Mouse (Mus musculus): ENCODE measurements around the gene Lkaaear1. TPM values are rescaled to one million over a fixed set of nuclear protein-coding genes. Genes with fewer than 3 reads are reported as not detected.

The Lkaaear1 gene
- polyA plus RNA-seq, 1 experiment from 2014 or later = not detected

DNA sequence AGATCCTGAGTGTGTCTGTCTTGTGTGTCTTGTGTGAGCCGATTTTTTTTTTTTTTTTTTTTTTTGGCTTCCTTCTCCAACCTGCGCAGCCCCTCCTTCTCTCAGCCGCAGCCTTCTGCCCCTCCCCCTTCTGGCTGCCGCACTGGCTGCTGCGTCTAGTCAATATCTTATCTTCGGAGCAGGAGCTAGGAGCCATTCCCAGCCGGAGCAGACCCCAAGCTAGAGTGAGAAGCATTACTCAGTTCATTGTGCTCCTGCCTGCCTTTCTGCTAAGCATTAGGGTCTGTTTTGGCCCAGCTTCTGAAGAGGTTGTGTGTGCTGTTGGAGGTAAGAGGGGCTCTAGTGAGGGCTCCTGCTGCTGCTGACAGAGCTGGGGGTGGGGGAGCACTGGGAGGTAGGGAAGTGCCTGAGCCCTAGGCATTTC lies 16.7 kb upstream of the Lkaaear1 start, which contains the start of gene Oprl1:
Oprl1 (plus strand) TSS at position 114 of the 424 bp plus-strand sequence.
- DNase-seq (ENCODE audit: low spot score) = peak; percentile 34
- Histone ChIP-seq H3K36me3 (ENCODE audit: control insufficient read depth, insufficient read depth, low read length) (no peaks in the 10 kb centered on the region), H3K4me3 (ENCODE audit: low read depth, low read length) (no peak within 1 kb of the TSS), H3K9me3 (ENCODE audit: control insufficient read depth, low read length) (no peaks in the 10 kb centered on the region), H3K9ac (ENCODE audit: low read length) (no peak within 1 kb of the TSS), H3K4me1 (ENCODE audit: control insufficient read depth, insufficient read depth, low read length) (0 out of 2 replicates have a peak, but pooled peaks cover 2% of the 10 kb centered on the region), H3K27ac (replicated peaks; ENCODE audit: low read depth, low read length) (no peak within 1 kb of the TSS), H3K4me2 (ENCODE audit: low read depth, severe bottlenecking) (peak within 1 kb of the TSS; percentile 24; the same call in 1 of the 2 replicates), H3K27me3 (ENCODE audit: control insufficient read depth, insufficient read depth, low read length) (no peaks in the 10 kb centered on the region; the same call in 1 of the 2 replicates)
- WGBS = 3% methylated on average over 7 of the region's 7 CpGs
- ATAC-seq (ENCODE audit: insufficient number of reproducible peaks, low FRiP score, low TSS enrichment, low read depth) = 0 out of 2 replicates have a peak, but pooled peaks have one; percentile 39

DNA sequence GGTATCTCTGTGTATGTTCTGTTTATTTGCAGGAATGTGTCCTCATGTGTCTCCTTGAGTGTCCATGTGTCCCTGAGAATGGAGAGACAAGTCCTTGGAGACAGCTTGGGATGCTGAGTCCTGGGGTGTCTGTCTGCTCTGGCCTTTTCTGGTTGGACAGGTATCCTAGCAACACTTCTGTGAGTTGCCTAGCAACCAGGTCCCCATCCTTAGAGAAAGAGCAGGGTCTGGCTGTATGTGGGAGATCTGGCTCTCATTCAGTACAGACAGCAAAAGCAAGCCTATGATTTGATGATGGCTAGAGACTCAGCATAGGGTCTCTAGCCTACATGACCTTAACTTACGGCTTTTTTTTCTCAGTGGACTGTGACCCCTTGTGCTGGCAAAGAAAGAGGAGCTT lies 15.5 kb upstream of the Lkaaear1 start:
- no peak overlapping the region for H3K9ac ChIP-seq (ENCODE audit: low read length)
- no peak overlapping the region for H3K4me3 ChIP-seq (ENCODE audit: low read depth, low read length)
- no peak overlapping the region for H3K4me2 ChIP-seq (ENCODE audit: low read depth, severe bottlenecking)
- H3K36me3 ChIP-seq (ENCODE audit: control insufficient read depth, insufficient read depth, low read length) = no peaks in the 10 kb centered on the region
- H3K27ac ChIP-seq (replicated peaks; ENCODE audit: low read depth, low read length) = no peak overlapping the region
- H3K4me1 ChIP-seq (ENCODE audit: control insufficient read depth, insufficient read depth, low read length) = 0 out of 2 replicates have a peak, but pooled peaks cover 2% of the 10 kb centered on the region
- no peak for DNase-seq (ENCODE audit: low spot score)
- no peak for ATAC-seq (ENCODE audit: insufficient number of reproducible peaks, low FRiP score, low TSS enrichment, low read depth)
- no peaks in the 10 kb centered on the region; the same call in 1 of the 2 replicates for H3K27me3 ChIP-seq (ENCODE audit: control insufficient read depth, insufficient read depth, low read length)
- 86% methylated on average over 1 of the region's 1 CpGs for WGBS
- H3K9me3 ChIP-seq (ENCODE audit: control insufficient read depth, low read length) = no peaks in the 10 kb centered on the region

DNA sequence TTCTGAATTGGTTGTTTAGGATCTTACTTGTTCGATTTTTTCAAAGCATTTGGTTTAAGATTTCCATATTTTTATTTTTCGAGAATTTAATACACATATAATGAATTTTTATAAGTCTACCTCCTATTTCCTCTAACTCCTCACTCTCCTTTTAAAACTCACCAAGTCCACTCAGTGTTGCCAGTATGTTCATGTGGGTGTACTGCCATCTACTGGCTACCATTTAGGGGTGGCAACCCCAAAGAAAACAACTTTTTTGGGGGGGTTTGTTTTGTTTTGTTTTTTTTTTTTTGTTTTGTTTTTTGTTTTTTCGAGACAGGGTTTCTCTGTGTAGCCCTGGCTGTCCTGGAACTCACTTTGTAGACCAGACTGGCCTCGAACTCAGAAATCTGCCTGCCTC lies 8.4 kb upstream of the Lkaaear1 start:
- no peak for ATAC-seq (ENCODE audit: insufficient number of reproducible peaks, low FRiP score, low TSS enrichment, low read depth)
- no peak for DNase-seq (ENCODE audit: low spot score)
- Histone ChIP-seq H3K4me1 (ENCODE audit: control insufficient read depth, insufficient read depth, low read length) (no peaks in the 10 kb centered on the region), H3K27ac (replicated peaks; ENCODE audit: low read depth, low read length) (no peak overlapping the region), H3K4me3 (ENCODE audit: low read depth, low read length) (no peak overlapping the region), H3K4me2 (ENCODE audit: low read depth, severe bottlenecking) (no peak overlapping the region), H3K36me3 (ENCODE audit: control insufficient read depth, insufficient read depth, low read length) (no peaks in the 10 kb centered on the region), H3K27me3 (ENCODE audit: control insufficient read depth, insufficient read depth, low read length) (no peaks in the 10 kb centered on the region), H3K9ac (ENCODE audit: low read length) (no peak overlapping the region), H3K9me3 (ENCODE audit: control insufficient read depth, low read length) (no peaks in the 10 kb centered on the region)
- 32% methylated on average over 4 of the region's 4 CpGs for WGBS

DNA sequence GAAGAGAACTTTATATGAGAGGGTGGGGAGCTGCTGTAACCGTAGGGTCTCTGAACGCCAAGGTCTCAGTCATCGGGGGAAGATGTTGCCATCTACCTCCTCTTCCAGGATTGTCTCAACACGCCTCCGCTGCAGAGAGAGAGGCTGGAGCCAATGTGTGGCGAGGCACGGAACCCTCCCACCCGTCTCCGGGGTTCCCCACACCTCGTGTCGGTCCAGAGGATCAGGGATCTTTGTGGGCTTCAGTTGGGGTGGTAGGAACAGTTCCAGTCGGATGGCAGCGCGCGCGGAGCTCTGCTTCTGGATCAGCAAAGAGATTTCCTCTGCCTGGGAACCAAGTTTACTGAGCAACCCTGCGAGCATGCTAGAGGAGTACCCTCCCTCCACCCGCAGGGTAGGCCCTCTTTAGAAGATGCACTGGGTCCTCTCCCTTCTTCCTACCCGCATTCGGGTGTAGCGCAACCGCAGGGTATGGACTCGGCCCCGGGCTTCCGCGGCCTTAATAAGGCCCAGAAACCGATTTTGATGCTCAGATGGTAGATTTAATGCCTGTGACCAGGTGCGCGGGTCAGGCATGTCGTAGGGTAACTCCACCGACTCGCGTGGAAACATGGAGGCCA lies 1.3 kb downstream of the Lkaaear1 start:
- no peak for DNase-seq (ENCODE audit: low spot score)
- Histone ChIP-seq H3K9ac (ENCODE audit: low read length) (no peak overlapping the region), H3K4me1 (ENCODE audit: control insufficient read depth, insufficient read depth, low read length) (peaks cover 9% of the 10 kb centered on the region), H3K4me2 (ENCODE audit: low read depth, severe bottlenecking) (no peak overlapping the region), H3K4me3 (ENCODE audit: low read depth, low read length) (no peak overlapping the region), H3K27ac (replicated peaks; ENCODE audit: low read depth, low read length) (no peak overlapping the region), H3K9me3 (ENCODE audit: control insufficient read depth, low read length) (no peaks in the 10 kb centered on the region), H3K36me3 (ENCODE audit: control insufficient read depth, insufficient read depth, low read length) (no peaks in the 10 kb centered on the region), H3K27me3 (ENCODE audit: control insufficient read depth, insufficient read depth, low read length) (no peaks in the 10 kb centered on the region)
- ATAC-seq (ENCODE audit: insufficient number of reproducible peaks, low FRiP score, low TSS enrichment, low read depth) = no peak
- WGBS = 68% methylated on average over 33 of the region's 33 CpGs

DNA sequence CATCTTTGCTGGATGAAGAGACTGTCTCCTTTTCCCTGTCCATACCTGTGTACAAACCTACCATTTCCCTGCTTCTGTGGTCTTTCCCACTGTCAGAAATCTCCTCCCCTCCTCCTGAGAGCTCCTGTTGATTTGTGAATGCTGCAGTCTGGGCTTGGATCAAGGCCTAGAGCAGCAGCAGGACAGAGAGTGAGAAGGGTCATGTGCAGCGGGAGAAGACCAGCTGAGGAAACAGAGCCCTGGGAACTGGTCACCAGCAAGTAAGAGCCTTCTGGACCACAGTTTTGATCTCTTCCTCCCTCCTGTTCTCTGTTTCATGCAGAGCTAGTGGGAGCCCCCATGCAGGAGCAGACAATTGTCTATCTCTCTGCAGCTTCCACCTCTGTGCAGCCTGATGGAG lies 2.5 kb downstream of the Lkaaear1 start:
- 92% methylated on average over 1 of the region's 1 CpGs for WGBS
- no peaks in the 10 kb centered on the region for H3K36me3 ChIP-seq (ENCODE audit: control insufficient read depth, insufficient read depth, low read length)
- no peak overlapping the region for H3K27ac ChIP-seq (replicated peaks; ENCODE audit: low read depth, low read length)
- H3K4me3 ChIP-seq (ENCODE audit: low read depth, low read length) = no peak overlapping the region
- no peak for DNase-seq (ENCODE audit: low spot score)
- H3K9ac ChIP-seq (ENCODE audit: low read length) = no peak overlapping the region
- peaks cover 9% of the 10 kb centered on the region for H3K4me1 ChIP-seq (ENCODE audit: control insufficient read depth, insufficient read depth, low read length)
- no peaks in the 10 kb centered on the region for H3K27me3 ChIP-seq (ENCODE audit: control insufficient read depth, insufficient read depth, low read length)
- no peak overlapping the region for H3K4me2 ChIP-seq (ENCODE audit: low read depth, severe bottlenecking)
- no peaks in the 10 kb centered on the region for H3K9me3 ChIP-seq (ENCODE audit: control insufficient read depth, low read length)
- no peak for ATAC-seq (ENCODE audit: insufficient number of reproducible peaks, low FRiP score, low TSS enrichment, low read depth)

DNA sequence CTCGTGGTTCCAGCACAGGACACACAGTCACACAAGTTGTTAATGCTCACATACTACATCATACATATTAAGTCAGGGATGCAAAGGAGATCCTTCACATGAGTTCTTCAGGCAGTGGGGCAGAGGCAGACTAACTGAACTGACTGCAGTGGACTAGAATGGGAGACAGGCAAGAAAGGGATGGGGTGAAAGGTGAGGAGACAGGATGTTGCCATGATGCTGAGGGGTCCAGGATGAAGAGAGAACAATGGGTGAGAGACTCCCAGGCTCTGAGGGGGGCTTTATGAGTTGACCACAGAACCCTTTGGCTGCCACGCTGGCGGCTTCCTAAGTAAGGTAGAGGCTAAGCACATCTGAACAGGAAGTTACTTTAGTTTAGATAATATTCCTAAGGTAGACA lies 3.7 kb downstream of the Lkaaear1 start:
- H3K9ac ChIP-seq (ENCODE audit: low read length) = no peak overlapping the region
- H3K4me2 ChIP-seq (ENCODE audit: low read depth, severe bottlenecking) = no peak overlapping the region
- no peak for ATAC-seq (ENCODE audit: insufficient number of reproducible peaks, low FRiP score, low TSS enrichment, low read depth)

DNA sequence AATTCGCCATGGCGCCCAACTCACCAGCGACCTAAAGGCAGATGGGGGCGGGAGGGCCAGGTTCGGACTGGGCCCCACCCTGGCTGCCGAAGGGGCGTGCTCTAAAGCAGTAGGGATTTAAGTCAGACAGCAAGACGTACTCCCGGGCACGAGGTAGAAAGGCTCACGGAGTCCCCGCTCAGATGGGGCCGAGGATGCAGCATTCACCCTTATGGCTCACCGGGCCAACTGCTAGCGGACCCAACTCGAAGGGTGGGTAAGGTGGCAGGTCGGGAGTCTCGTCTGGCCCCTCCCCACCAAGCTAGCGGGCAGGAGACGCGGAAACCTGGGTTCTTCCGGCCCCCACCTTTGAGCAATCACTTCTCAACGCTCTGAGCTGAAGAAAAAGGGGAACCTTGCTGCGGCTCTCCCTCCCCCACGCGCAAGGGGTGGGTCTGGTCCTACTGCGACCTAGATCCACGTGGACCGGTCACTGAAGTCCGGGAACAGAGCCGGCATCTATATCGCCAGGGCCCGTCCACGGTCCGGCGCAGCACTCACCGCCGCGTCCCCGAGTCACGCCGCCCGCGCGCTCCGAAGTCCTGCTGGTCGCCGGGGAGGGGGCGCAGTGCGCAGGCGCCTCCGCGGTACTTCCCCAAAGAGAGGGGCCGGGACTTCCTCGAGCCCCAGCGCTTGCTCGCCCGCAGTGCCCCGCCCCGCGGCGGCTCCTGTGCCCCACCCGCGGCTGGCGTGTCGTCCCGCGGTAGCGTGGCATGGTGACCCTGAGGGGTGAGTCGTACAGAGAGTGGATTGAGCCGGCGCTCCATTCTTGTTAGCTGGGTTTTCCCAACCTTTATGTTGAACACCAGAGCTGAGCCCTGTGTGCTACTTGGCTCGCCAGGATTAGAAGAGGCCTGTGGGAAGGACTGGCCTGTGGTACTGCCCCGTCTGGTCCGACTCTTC lies 4.6 kb downstream of the Lkaaear1 start, which contains the start of gene Rgs19:
Rgs19 (minus strand) TSS at position 639 of the 942 bp plus-strand sequence.
- Histone ChIP-seq H3K36me3 (ENCODE audit: control insufficient read depth, insufficient read depth, low read length) (peaks cover 6% of the 10 kb centered on the region; the same call in 1 of the 2 replicates), H3K9ac (ENCODE audit: low read length) (peak within 1 kb of the TSS; percentile 85), H3K27ac (replicated peaks; ENCODE audit: low read depth, low read length) (peak within 1 kb of the TSS; percentile 47), H3K4me1 (ENCODE audit: control insufficient read depth, insufficient read depth, low read length) (peaks cover 9% of the 10 kb centered on the region), H3K4me2 (ENCODE audit: low read depth, severe bottlenecking) (peak within 1 kb of the TSS; percentile 84), H3K9me3 (ENCODE audit: control insufficient read depth, low read length) (no peaks in the 10 kb centered on the region), H3K4me3 (ENCODE audit: low read depth, low read length) (peak within 1 kb of the TSS; percentile 76), H3K27me3 (ENCODE audit: control insufficient read depth, insufficient read depth, low read length) (no peaks in the 10 kb centered on the region)
- ATAC-seq (ENCODE audit: insufficient number of reproducible peaks, low FRiP score, low TSS enrichment, low read depth) (peak; percentile 77), DNase-seq (ENCODE audit: low spot score) (peak; percentile 85)
- WGBS = under 1% methylated on average over 66 of the region's 75 CpGs

More for the DNA sequence above, 3.7 kb downstream of the Lkaaear1 start:
- H3K27me3 ChIP-seq (ENCODE audit: control insufficient read depth, insufficient read depth, low read length) = no peaks in the 10 kb centered on the region
- no peaks in the 10 kb centered on the region for H3K36me3 ChIP-seq (ENCODE audit: control insufficient read depth, insufficient read depth, low read length)
- no peaks in the 10 kb centered on the region for H3K9me3 ChIP-seq (ENCODE audit: control insufficient read depth, low read length)
- no peak overlapping the region for H3K27ac ChIP-seq (replicated peaks; ENCODE audit: low read depth, low read length)
- no peak for DNase-seq (ENCODE audit: low spot score)
- H3K4me1 ChIP-seq (ENCODE audit: control insufficient read depth, insufficient read depth, low read length) = peaks cover 9% of the 10 kb centered on the region
- H3K4me3 ChIP-seq (ENCODE audit: low read depth, low read length) = no peak overlapping the region; the same call in 1 of the 2 replicates
- 89% methylated on average over 3 of the region's 3 CpGs for WGBS

DNA sequence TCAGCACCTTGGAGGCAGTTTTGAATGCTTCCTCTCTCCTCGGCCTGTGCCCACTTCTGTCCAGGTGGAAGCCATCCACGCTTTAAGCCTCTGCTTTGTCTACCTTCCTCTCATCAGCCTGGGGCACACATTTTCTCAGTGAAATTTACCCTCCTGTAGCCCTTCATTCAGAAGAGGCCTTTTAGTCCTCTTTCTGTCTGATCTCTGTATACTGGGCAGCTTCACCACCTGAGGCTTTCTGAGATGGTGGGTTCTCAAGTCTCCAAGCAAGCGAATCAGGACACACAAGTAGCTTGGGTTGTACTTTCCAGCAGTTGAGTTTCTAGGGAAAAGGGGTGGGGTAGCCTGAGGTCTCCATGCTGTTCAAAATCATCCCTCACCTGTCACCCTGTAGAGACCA lies 5.9 kb downstream of the Lkaaear1 start:
- WGBS = 89% methylated on average over 3 of the region's 3 CpGs
- no peak for ATAC-seq (ENCODE audit: insufficient number of reproducible peaks, low FRiP score, low TSS enrichment, low read depth)
- no peak overlapping the region; the same call in 1 of the 2 replicates for H3K9ac ChIP-seq (ENCODE audit: low read length)

More for the DNA sequence above, 5.9 kb downstream of the Lkaaear1 start:
- H3K36me3 ChIP-seq (ENCODE audit: control insufficient read depth, insufficient read depth, low read length) = peaks cover 6% of the 10 kb centered on the region; the same call in 1 of the 2 replicates
- peaks cover 9% of the 10 kb centered on the region for H3K4me1 ChIP-seq (ENCODE audit: control insufficient read depth, insufficient read depth, low read length)
- no peak for DNase-seq (ENCODE audit: low spot score)
- no peak overlapping the region for H3K27ac ChIP-seq (replicated peaks; ENCODE audit: low read depth, low read length)
- H3K27me3 ChIP-seq (ENCODE audit: control insufficient read depth, insufficient read depth, low read length) = no peaks in the 10 kb centered on the region
- peak overlapping the region; percentile 76 for H3K4me3 ChIP-seq (ENCODE audit: low read depth, low read length)
- H3K9me3 ChIP-seq (ENCODE audit: control insufficient read depth, low read length) = no peaks in the 10 kb centered on the region
- no peak overlapping the region for H3K4me2 ChIP-seq (ENCODE audit: low read depth, severe bottlenecking)

All from limb, embryonic 11.5 days (tissue).